Mouse (Mus musculus) E14TG2a.4 (cell line): ENCODE measurements around the gene Hist2h4.

Experiments
- CTCF ChIP-seq: conservative IDR thresholded peaks from 2 replicates; pipeline ENCODE4 v1.5.1; 2014; ENCODE audit warnings: low read length
- NANOG ChIP-seq: IDR thresholded peaks from 2 replicates; pipeline ENCODE4 v1.6.1; 2014; ENCODE audit warnings: borderline replicate concordance, low read length, mixed read lengths
- POU5F1 ChIP-seq: IDR thresholded peaks from 2 replicates; pipeline ENCODE4 v1.6.1; 2014; ENCODE audit warnings: low read length, borderline replicate concordance

- TF ChIP-seq CTCF (no peak), POU5F1 (no peak), NANOG (no peak)
These were observed 43.9 kb downstream of the Hist2h4 start for GRCm38 (mm10) chr3:96219191-96219641.
